Mouse (Mus musculus) thymus, adult 2 months (tissue): ENCODE results near the gene Phf23. TPM values are rescaled to one million over a fixed set of nuclear protein-coding genes. Genes with fewer than 3 reads are reported as not detected.

Experiments
- DNase-seq: peaks from one replicate; pipeline ENCODE4 v3.0.0; 2021
- H3K27ac ChIP-seq: fragments of 200-500 bp; 2 replicates; pipeline ENCODE4 v1.5.1; 2012; ENCODE audit warnings: low read length, control low read depth; ENCODE audit not compliant: control insufficient read depth, insufficient read depth
- H3K27me3 ChIP-seq: fragments of 200-500 bp; 2 replicates; pipeline ENCODE4 v1.6.1; 2012; ENCODE audit warnings: mild to moderate bottlenecking, low read length, moderate library complexity, mixed read lengths; ENCODE audit not compliant: control insufficient read depth, insufficient read depth
- H3K36me3 ChIP-seq: fragments of 200-500 bp; 2 replicates; pipeline ENCODE4 v1.6.1; 2012; ENCODE audit warnings: mild to moderate bottlenecking, low read length, moderate library complexity; ENCODE audit not compliant: control insufficient read depth, insufficient read depth
- H3K4me1 ChIP-seq: fragments of 200-500 bp; replicated peaks from 2 replicates; pipeline ENCODE4 v1.6.1; 2012; ENCODE audit warnings: low read length; ENCODE audit not compliant: control insufficient read depth, insufficient read depth
- H3K4me3 ChIP-seq: fragments of 200-500 bp; 2 replicates; pipeline ENCODE4 v1.5.1; 2012; ENCODE audit warnings: mild to moderate bottlenecking, low read length, control low read depth, moderate library complexity; ENCODE audit not compliant: control insufficient read depth, insufficient read depth
- CTCF ChIP-seq: fragments of 200-500 bp; IDR thresholded peaks from 2 replicates; pipeline ENCODE4 v1.5.1; 2012; ENCODE audit warnings: mild to moderate bottlenecking, control low read depth, low read length, moderate library complexity, borderline replicate concordance; ENCODE audit not compliant: control insufficient read depth, poor library complexity, insufficient read depth; ENCODE audit errors: extremely low read depth
- POLR2A ChIP-seq: fragments of 200-500 bp; IDR thresholded peaks from 2 replicates; pipeline ENCODE4 v1.6.1; 2012; ENCODE audit warnings: mild to moderate bottlenecking, low read length, control low read depth, moderate library complexity; ENCODE audit not compliant: control insufficient read depth, poor library complexity, insufficient read depth; ENCODE audit errors: extremely low read depth
- WGBS: fragments of 180-500 bp; shearing (Covaris S2); methylation state at CpG from one replicate; pipeline ENCODE4 v1.1.7; 2018; 5-methylcytosine and 5-hydroxymethylcytosine counted together
- polyA plus RNA-seq: library from polyadenylated mRNA; depleted of rRNA; stranded (reverse); fragments of >200 nt; gene quantifications from 2 replicates; pipeline ENCODE4 v1.2.3, GENCODE M21; 2012

Gene Phf23
- polyA plus RNA-seq, 1 experiment, result 43.4 TPM

DNA sequence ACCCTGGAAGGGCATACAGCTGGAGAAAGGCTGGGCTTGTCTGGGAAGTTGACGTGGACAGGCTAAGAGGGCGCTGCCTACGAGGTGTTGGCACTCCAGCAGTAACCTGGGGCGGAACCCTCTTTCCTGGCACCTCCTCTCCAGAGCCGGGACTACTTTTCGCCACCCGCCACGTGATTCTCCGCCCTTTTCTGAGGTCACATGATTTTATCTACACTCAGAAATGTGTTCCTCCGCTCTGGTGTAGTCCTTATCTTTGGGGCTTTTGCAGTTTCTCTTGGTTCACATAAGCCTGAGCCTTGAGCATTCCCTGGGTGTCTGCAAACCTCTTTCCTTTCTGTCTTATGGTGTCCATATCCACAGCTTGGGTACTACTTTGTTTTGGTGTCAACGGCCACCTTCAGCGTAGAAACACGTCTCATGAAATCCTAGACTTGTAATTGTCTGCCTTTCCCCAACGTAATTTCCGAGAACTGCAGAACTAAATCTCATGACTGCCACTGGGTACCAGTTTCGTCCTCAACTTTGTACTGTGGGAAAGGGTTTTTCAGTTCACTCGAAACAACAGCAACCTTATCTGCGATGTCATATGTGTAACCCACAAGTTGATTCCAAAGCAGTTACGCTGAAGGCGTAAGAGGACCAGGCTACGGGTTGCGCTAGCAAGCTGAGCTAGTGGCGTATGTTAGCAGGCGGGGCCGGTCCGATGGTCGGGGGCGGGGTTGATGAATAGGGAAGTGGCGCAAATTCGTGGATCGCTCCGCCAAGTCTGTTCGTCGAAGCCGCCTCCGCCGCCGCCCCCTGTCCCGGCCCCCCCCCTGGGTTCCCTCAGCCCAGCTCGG lies 4.5 kb upstream of the Phf23 start, which contains the start of gene Gabarap:
Gabarap (plus strand) TSS at position 294 of the 842 bp plus-strand sequence.
- no peaks in the 10 kb centered on the region for H3K27me3 ChIP-seq
- WGBS, result under 1% methylated on average over 40 of the region's 40 CpGs
- peaks cover 8% of the 10 kb centered on the region for H3K4me1 ChIP-seq
- peak within 1 kb of the TSS; percentile 57 for H3K4me3 ChIP-seq
- H3K36me3 ChIP-seq, result peaks cover 29% of the 10 kb centered on the region
- DNase-seq, result peak; percentile 92
- peak within 1 kb of the TSS; percentile 48 for H3K27ac ChIP-seq
- TF ChIP-seq CTCF (no peak), POLR2A (peak; percentile 61)

- Histone ChIP-seq H3K27ac (peak overlapping the region; percentile 24), H3K4me3 (peak overlapping the region; percentile 57), H3K27me3 (no peaks in the 10 kb centered on the region), H3K4me1 (peaks cover 8% of the 10 kb centered on the region), H3K36me3 (peaks cover 23% of the 10 kb centered on the region)
- under 1% methylated on average over 15 of the region's 15 CpGs for WGBS
- no peak for DNase-seq
- TF ChIP-seq POLR2A (no peak; the same call in 1 of the 2 replicates), CTCF (no peak)
These were observed 3.9 kb upstream of the Phf23 start for GRCm38 (mm10) chr11:69991711-69992110.

GRCm38 (mm10) chr11:69992396-69992795 lies 3.2 kb upstream of the Phf23 start:
- no peak for DNase-seq
- TF ChIP-seq POLR2A (no peak), CTCF (no peak)
- Histone ChIP-seq H3K36me3 (peaks cover 21% of the 10 kb centered on the region), H3K4me1 (peaks cover 9% of the 10 kb centered on the region), H3K4me3 (no peak overlapping the region), H3K27ac (no peak overlapping the region), H3K27me3 (no peaks in the 10 kb centered on the region)
- WGBS, result 83% methylated on average over 10 of the region's 10 CpGs

DNA sequence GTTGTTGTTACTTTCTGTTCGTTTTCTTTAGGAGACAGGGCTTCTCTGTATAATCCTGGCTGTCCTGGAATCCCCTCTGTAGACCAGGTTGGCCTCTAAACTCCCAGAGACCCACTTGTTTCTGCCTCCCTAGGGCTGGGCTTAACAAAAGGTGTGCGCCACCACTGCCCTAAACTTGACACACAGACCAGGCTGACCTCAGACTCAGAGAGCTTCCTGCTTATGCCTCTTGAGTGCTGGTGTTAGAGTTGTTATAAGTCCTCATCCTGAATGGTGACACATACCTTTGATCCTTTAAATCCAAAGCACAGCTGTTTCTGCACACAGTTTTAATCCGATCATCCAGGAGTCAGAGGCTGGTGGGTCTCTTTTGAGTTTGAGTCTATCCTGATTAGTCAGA lies 2.6 kb upstream of the Phf23 start:
- TF ChIP-seq CTCF (no peak), POLR2A (no peak)
- Histone ChIP-seq H3K36me3 (peaks cover 19% of the 10 kb centered on the region), H3K4me1 (peaks cover 11% of the 10 kb centered on the region), H3K4me3 (no peak overlapping the region), H3K27me3 (no peaks in the 10 kb centered on the region), H3K27ac (no peak overlapping the region)
- DNase-seq, result no peak
- WGBS, result 95% methylated on average over 3 of the region's 3 CpGs

DNA sequence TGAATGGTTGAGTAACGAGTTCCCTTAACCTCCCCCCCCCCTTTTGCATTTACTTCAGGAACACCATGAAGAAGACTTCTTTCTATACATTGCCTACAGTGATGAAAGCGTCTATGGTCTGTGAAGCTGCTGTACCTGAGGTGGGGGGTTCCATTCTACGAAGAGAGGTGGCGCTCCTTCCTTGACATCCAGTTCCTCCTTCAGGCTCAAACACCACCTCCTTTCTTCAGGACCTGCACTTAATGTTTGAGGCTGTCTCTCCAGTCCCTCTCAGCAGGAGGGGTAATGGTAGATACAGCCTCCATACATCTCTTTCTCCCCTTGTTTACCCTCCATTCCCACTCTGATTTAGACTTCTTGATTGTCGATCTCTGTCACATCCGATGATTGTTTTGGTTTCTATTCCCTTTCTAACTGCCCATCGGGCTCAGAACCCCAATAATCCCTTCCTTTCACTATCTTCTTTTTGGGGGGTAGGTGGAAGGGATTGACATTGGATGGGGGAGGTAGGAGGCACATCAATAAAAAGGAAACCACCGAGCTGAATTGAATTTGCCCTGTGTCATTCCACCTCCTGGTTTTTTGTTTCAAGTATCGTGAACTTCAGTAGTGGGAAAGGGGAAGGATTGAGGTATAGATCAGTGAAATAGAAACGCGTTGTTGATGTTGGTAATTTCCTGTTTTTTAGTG lies 1.0 kb upstream of the Phf23 start:
- H3K4me1 ChIP-seq, result peaks cover 11% of the 10 kb centered on the region
- TF ChIP-seq POLR2A (no peak), CTCF (no peak)
- no peak overlapping the region for H3K27ac ChIP-seq

More for the DNA sequence above, 1.0 kb upstream of the Phf23 start:
- DNase-seq, result no peak
- Histone ChIP-seq H3K36me3 (peaks cover 19% of the 10 kb centered on the region), H3K4me3 (no peak overlapping the region), H3K27me3 (no peaks in the 10 kb centered on the region)
- WGBS, result 91% methylated on average over 11 of the region's 11 CpGs
